Mouse (Mus musculus) macrophage (primary cell): ENCODE data around the gene Exoc6. TPM values are rescaled to one million over a fixed set of nuclear protein-coding genes. Genes with fewer than 3 reads are reported as not detected.
"Not testable (repeated sequence)": the region's sequence is repeated elsewhere in the genome, so short reads cannot be mapped to it uniquely, and the experiment has no call there.

Experiments used
- H3K27ac ChIP-seq: fragments of 350-480 bp; formaldehyde crosslinking; 2 replicates; pipeline ENCODE4 v1.9.0; 2021
- H3K36me3 ChIP-seq: fragments of 350-480 bp; formaldehyde crosslinking; 2 replicates; pipeline ENCODE4 v1.9.0; 2021; ENCODE audit errors: inconsistent target
- H3K4me3 ChIP-seq: fragments of 350-480 bp; formaldehyde crosslinking; 2 replicates; pipeline ENCODE4 v1.9.0; 2021; ENCODE audit errors: inconsistent target
- H3K79me2 ChIP-seq: fragments of 350-480 bp; formaldehyde crosslinking; 2 replicates; pipeline ENCODE4 v1.9.0; 2021; ENCODE audit errors: inconsistent target
- WGBS: methylation state at CpG from one replicate; pipeline ENCODE4 v1.1.7; 2026; ENCODE audit warnings: inconsistent platforms; ENCODE audit not compliant: missing documents; 5-methylcytosine and 5-hydroxymethylcytosine counted together
- polyA plus RNA-seq: library from polyadenylated mRNA; stranded (reverse); fragments of 250-400 nt; gene quantifications from 3 replicates; pipeline ENCODE4 v1.2.4, GENCODE M21; 2018; ENCODE audit warnings: inconsistent platforms

The Exoc6 gene
- polyA plus RNA-seq, 1 experiment from 2014 or later, result 15.2 TPM

DNA sequence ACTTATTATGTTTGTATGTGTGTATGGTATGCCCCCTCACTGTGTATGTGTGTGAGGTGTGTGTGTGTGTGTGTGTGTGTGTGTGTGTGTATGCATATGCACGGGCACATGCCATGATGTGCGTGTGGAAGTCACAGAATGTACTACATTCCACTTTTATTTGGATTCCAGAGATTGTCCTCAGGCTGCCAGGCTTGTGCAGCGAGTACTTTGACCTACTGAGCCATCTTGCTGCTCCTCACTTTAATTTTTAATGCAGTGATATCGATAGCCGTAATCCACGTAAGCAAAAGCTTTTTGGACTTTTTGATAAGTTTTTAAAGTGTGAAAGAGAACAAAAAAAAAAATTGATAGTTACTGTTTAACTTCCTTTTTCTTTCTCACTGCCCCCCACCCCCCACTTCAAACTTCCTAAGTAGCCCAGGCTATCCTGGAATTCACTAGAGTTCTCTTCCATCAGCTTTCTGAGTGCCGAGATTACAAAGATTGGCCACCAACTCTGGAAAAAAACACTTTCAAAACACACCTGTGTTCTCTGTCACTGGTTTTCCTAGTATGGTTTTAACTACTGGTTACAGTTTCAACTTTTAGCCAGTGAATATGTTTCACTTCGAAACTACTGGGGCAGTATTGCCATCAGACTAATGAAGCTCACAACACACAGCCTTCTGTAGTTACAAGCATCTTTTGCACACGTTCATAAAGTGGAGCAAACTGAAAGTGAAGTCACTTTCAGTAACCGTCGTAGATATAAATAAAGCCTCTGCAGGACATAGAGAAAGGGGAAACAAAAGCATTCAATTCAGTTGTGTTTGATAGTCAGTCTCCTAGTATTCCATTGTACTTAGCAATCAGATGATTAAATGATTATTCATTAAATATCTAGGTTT, 3.4 kb downstream of the Exoc6 start:
- Histone ChIP-seq H3K79me2 (peaks cover 74% of the 10 kb centered on the region), H3K36me3 (no peaks in the 10 kb centered on the region), H3K4me3 (peak overlapping the region; percentile 23), H3K27ac (peak overlapping the region; percentile 51)
- WGBS, result 34% methylated on average over 11 of the region's 11 CpGs

DNA sequence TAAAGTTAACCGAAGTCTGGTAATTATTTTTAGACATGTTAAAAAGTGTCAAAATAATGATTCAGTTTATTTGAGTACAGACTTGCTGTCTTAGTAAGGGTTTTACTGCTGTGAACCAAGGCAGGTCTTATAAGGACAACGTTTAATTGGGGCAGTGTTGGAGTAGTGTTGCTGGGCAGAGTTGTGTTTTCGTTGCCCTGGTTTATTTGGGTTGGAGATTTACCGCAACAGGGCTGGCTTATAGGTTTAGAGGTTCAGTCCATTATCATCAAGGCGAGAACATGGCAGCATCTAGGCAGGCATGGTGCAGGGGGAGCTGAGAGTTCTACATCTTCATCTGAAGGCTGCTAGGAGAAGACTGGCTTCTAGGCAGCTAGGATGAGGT, 4.0 kb downstream of the Exoc6 start:
- Histone ChIP-seq H3K79me2 (peaks cover 81% of the 10 kb centered on the region), H3K4me3 (peak overlapping the region; percentile 23), H3K27ac (peak overlapping the region; percentile 51)
- WGBS, result 50% methylated on average over 5 of the region's 5 CpGs
- not testable (repeated sequence) for H3K36me3 ChIP-seq

DNA sequence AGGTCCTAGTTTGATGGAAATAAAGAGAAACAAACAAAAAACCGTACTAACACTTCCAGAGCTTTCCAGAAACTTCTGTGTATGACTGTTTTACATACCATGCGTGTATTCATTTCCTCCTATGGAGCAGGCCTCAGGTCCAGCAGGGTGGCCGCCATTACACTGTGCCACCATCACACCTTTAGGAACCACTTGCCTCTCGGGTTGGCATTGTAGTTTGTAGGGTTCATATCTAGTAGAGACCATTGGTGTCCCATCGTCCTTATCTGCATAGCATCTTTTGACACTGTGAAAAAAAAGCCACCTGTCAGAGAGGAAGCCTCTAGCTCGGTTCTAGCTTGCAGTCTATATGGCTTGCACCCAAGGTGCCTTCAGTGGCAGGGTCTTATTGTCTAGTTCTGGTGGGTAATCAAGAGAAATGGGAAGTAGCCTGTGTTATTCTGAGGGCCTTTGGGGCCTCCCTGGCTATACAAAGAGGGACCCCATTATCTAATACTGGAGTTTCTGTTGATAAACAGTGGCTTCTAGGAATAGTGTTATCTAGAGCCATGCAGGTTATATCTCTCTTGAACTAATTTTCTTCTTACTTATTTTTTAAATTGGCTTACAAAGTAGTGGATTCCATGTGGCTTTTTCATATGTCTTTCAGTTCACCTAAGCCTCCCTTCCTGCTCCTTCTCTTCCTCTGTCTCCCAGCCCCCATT, 5.8 kb downstream of the Exoc6 start:
- H3K79me2 ChIP-seq, result peaks cover 94% of the 10 kb centered on the region
- H3K4me3 ChIP-seq, result no peak overlapping the region
- WGBS, result 90% methylated on average over 6 of the region's 6 CpGs
- no peaks in the 10 kb centered on the region for H3K36me3 ChIP-seq
- no peak overlapping the region for H3K27ac ChIP-seq

DNA sequence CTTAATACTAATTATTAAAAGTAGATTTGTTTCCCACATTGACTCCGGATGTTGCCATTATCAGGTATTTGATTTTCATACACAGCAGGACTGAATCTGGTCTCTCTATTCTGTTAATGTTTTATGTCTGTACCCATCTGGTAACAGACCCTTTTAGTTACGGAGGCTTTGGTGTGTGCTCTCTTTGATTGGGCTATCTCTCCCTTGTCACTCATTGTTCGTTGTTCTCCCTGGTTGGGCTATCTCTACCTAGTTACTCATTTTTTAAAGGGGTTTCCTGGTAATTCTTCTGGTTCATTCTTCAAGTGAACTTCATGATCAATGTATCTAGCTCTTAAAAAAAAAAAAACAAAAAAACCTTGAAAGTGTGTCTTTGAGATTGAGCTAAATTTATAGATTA, 7.7 kb downstream of the Exoc6 start:
- 95% methylated on average over 3 of the region's 3 CpGs for WGBS

DNA sequence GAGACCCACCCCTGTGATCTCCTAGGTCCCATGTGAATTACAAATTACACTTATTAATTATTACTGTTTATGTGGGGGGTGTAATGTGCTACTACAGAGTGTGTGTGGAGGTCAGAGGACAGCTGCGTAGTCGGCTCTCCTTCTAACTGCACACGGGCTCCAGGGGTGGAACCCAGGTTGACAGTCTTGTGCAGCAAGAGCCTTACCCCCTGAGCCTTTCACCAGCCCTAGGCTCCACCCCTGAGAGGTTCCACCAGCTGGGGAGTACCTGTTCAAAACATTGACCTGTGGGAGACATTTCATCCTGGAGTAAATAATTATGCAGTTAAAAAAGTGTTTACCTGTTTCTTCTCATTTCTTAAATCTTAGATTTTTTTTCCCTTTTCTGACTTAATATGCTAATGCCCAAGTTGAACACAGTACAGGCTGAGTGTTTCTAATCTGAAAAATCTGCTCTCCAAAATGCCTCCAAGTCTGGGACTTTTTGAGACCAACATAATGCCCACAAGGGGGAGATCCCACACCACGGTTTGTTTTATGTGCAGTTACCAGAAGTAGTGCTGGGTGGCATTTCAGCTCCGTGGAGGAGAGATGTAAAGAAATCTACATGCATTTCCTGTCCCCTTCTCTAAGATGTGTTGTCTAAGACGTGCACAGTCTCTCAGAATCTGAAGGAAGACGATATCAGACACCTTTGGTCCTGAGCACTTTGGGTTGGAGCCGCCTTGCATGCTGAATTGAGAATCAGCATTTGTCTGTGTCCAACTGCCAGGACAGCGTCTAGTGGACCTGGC, 9.3 kb downstream of the Exoc6 start:
- H3K36me3 ChIP-seq, result no peaks in the 10 kb centered on the region
- 41% methylated on average over 9 of the region's 9 CpGs for WGBS
- no peak overlapping the region for H3K27ac ChIP-seq
- H3K79me2 ChIP-seq, result peaks cover 100% of the 10 kb centered on the region
- H3K4me3 ChIP-seq, result no peak overlapping the region

More for the DNA sequence above, 7.7 kb downstream of the Exoc6 start:
- no peak overlapping the region for H3K4me3 ChIP-seq
- H3K79me2 ChIP-seq, result peaks cover 94% of the 10 kb centered on the region
- no peak overlapping the region for H3K27ac ChIP-seq
- no peaks in the 10 kb centered on the region for H3K36me3 ChIP-seq

DNA sequence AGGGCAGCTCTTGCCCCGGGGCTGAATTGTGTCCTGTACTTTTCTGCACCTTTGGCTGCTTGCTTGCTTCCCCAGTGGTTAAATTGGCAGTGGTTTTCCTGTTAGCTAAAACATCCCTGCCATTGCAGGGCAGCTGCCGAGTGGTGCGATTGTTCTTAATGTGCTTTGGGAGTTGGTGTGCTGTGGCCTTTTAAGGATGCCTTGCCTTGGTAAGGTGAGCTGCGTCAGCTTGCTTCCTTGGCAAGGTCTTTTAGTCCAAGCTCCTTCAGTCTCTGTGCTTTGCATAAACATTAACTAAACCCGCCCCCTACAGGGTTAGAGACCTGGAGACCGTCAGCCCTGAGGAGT, 9.8 kb downstream of the Exoc6 start:
- Histone ChIP-seq H3K4me3 (no peak overlapping the region), H3K27ac (no peak overlapping the region), H3K36me3 (no peaks in the 10 kb centered on the region), H3K79me2 (peaks cover 100% of the 10 kb centered on the region)
- WGBS, result 46% methylated on average over 6 of the region's 6 CpGs

DNA sequence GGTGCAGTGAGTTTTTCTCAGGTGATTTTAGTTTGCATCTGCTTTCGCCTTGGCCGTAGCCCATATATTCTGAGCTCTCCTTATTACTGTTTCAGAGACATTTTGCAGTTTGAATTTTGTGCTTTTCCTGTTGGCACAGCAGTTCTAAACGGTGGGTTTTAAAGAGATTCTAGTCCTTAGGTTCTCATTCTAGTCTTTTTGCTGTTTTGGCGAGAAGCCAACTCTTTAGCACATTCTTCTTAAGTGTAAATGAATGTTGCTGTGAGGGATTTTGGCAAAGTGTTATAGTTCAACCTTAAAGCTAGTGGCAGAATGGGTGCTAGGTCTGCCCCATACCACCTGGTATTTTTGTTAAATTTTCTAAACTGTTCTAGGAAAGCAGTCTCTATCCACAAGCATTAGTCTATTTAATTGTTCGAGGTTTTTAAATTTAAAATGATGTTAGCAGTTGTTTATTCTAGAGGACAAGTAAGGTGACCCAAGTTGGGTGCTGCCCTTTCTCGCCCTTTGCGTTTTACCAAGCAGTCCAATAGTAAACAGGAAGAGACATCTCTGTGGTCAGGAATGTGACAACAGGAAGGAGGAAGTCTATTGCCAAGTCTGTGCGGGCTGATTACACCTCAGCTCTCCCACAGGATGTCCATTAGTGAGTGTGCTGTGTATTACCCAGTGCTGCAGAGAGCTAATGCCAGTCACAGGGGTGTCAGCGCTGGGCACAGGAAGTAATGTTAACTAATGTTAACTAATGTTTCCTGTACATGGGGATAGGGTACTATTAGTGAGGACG, 11.1 kb downstream of the Exoc6 start:
- Histone ChIP-seq H3K79me2 (peaks cover 100% of the 10 kb centered on the region), H3K36me3 (no peaks in the 10 kb centered on the region), H3K4me3 (no peak overlapping the region), H3K27ac (peak overlapping the region; percentile 12; the same call in 1 of the 2 replicates)
- WGBS, result 32% methylated on average over 10 of the region's 10 CpGs

DNA sequence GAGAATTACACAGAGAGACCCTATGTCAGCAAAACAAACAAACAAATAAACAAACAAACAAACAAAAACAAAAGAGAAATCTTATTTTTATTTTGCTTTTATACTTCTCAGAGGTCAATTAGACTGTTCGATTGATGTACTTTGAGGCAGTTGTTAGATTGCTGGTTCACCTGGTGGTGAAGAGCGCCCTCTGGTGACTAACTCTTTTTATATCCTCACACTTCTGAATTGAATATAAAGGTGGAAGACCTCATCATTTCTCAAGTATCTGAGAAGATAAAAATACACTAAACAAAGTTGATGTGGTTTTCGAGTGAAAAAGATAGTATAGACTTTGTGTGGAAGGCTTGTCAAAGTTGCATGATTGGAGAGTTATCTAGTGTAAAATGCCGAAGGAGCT, 13.5 kb downstream of the Exoc6 start:
- no peak overlapping the region for H3K4me3 ChIP-seq
- H3K27ac ChIP-seq, result no peak overlapping the region
- no peaks in the 10 kb centered on the region for H3K36me3 ChIP-seq
- peaks cover 100% of the 10 kb centered on the region for H3K79me2 ChIP-seq
- WGBS, result 28% methylated on average over 4 of the region's 4 CpGs

DNA sequence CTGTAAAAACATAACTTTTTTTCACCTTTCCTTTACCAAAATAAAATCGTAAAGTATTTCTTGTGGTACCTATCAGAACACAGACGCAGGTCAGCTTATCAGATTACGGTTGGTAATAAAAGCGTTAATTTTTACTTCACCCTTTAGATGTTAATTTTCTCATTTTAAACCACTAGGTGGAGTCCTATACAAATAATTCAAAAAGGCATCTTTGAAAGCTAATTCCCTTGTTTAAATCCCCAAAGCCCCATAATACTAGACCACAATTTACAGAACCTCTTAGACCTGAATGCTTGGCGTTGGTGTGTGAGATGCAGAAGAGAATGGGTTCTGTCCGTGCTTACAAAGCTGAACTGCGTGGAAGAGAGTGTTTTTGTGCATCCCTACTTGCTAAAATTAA, 15.6 kb downstream of the Exoc6 start:
- Histone ChIP-seq H3K79me2 (peaks cover 98% of the 10 kb centered on the region), H3K36me3 (no peaks in the 10 kb centered on the region), H3K27ac (no peak overlapping the region), H3K4me3 (no peak overlapping the region)
- 31% methylated on average over 7 of the region's 7 CpGs for WGBS

DNA sequence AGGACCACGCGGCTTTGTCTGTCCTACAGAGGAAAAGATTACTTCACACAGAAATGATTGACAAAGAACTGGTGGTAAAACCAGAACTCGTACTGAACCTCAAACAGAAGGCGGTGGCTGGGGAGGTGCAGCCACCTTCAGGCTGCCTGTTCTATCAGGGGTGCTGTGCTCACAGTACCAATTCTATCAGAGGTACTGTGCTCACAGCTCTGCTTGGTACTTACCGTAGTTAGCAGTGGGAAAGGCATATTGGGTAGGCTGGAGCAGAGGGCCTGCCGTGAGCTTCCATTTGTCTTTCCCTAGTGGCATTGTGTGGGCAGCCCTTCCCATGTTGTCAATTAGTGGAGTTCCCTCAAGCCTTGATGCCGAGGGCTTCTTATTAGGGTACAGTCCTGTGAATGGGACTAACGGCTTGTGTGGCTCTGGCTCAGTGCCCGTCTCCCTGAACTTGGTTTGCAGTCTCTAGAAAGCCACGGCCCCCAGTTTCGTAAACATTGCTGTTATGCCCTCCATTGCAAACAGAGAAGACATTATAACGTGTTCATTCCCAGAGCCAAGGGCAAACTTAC, 19.1 kb downstream of the Exoc6 start:
- WGBS, result 64% methylated on average over 12 of the region's 12 CpGs
- no peak overlapping the region for H3K4me3 ChIP-seq
- peaks cover 64% of the 10 kb centered on the region for H3K79me2 ChIP-seq
- H3K36me3 ChIP-seq, result peaks cover 25% of the 10 kb centered on the region
- H3K27ac ChIP-seq, result no peak overlapping the region

DNA sequence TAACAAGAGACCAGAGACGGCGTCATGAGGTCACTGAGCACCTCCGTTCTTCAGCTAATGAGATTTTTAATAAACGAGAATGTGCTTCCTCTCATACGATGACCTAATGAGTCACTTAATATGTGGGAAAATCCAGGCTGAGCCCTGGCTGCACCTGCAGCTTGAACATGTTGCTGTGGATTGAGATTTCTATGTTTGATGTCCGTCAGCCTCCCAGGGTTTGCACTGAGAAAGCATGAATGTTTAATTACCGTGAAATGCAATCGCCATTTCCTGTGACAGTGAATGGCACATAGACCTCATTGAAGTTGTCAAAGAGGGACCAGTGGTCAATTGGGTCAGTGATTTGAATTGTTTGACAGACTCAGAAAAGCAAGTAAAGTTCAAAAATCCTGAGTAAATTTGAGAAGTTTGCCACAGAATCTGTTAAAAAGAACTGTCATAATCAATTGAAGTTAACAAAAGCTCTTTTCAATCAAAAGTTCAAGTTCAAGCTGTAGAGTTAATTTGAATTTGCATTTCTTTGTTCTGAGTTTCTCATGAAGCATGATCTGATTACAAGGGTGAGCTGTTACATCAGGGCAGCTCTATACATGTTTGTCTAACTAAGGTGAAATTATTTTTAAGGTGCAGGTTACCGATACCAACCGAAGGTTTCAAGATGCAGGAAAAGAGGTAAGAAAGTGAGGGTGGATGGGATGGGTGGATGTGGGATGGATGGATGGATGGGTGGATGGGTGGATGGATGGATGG, 20.9 kb downstream of the Exoc6 start:
- Histone ChIP-seq H3K27ac (no peak overlapping the region), H3K4me3 (no peak overlapping the region), H3K36me3 (peaks cover 29% of the 10 kb centered on the region), H3K79me2 (peaks cover 45% of the 10 kb centered on the region)
- WGBS, result 91% methylated on average over 10 of the region's 10 CpGs

DNA sequence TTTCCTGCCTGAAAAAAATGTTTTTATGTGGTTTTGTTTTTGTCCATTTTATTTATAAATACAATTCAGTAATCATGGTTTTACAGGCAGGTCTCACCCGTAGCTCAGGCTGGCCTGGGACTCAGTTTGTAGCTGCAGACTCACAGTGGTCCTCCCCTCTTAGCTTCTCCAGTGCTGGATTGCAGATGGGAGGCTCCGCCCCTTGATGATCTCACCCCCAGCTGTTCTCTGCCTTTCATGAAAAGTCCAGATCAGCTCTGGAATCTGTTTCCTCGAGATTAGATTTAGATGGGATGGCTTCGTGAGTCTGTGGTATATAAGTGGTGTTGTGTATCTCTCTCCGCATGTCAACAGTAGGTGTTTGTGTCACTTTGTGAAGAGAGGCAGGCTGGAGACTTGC, 24.6 kb downstream of the Exoc6 start:
- peaks cover 51% of the 10 kb centered on the region for H3K36me3 ChIP-seq
- 86% methylated on average over 5 of the region's 5 CpGs for WGBS
- H3K27ac ChIP-seq, result no peak overlapping the region
- H3K79me2 ChIP-seq, result peaks cover 8% of the 10 kb centered on the region; the same call in 1 of the 2 replicates
- no peak overlapping the region for H3K4me3 ChIP-seq

DNA sequence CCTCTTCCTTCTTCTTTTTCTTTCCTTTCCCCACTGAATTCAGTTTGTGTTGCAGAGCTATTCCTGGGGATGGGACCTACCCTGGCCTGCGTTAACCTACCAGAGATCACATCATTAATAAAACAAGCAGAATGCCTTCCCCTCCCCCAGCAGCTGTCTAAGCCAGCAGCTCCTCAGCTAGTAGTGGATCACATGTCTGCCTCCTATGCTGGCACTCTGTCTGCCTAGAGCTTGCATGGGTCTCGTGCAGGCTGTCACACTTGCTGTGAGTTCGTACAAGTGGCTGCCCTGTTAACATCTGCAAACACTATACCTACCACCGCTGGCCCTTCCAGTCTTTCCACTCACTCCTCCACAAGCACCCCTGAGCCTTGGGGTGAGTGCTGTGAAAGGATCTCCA, 29.4 kb downstream of the Exoc6 start:
- no peak overlapping the region for H3K27ac ChIP-seq
- H3K36me3 ChIP-seq, result peaks cover 44% of the 10 kb centered on the region
- H3K79me2 ChIP-seq, result no peaks in the 10 kb centered on the region
- no peak overlapping the region for H3K4me3 ChIP-seq
- WGBS, result 97% methylated on average over 4 of the region's 4 CpGs
